ENCODE assay signal across 25 mouse cellular contexts in the genomic region with DNA sequence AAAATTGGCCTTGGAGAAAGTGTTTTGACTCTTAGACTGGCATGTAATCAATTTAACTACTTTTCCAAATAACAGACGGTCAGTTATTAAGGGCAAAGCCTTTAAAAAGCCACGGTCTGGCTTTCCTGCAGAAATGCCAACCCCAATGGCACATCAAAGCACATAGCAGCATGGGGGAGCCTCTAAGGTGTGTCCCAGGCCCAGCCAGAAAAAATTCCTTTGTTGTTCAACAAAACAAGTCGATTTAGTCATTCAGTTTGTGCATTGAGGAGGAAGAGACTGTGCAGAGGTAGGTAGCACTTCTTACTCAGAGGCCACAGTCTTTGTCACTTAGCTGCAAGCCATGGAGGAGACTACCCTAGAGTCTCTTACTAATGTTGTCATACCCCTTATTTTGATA.
DNase-seq lines count a peak whose midpoint lies in the region; ATAC-seq lines count a peak whose summit lies in the region.
"Had no signal": no experiment of that assay in that cellular context is flagged by ENCODE, and none has a peak within 500 bp of the region (broad histone marks: within the 10 kb centered on the region; RNA-seq: fewer than 3 reads in every experiment).

No protein-coding gene starts in this region.

- H3K27ac ChIP-seq in forebrain, embryonic 11.5 days (ENCODE audit: low read depth, low read length), result no peak overlapping the region
- no peak overlapping the region for H3K27ac ChIP-seq in forebrain, embryonic 15.5 days (replicated peaks)
- 0 out of 2 replicates have a peak overlapping the region, but pooled peaks have one; percentile 11 for H3K27ac ChIP-seq in midbrain, embryonic 15.5 days
- no peak overlapping the region for H3K27ac ChIP-seq in midbrain, embryonic 11.5 days (ENCODE audit: low read depth, low read length)
- peak overlapping the region; percentile 45; the same call in 1 of the 2 replicates for H3K27ac ChIP-seq in limb, embryonic 12.5 days
- H3K27ac ChIP-seq: embryonic facial prominence, embryonic 15.5 days; forebrain, embryonic 10.5 days; gastrocnemius, adult 2 months; heart, embryonic 10.5 days; heart, embryonic 15.5 days; hindbrain, embryonic 15.5 days had no signal

- H3K4me1 ChIP-seq in forebrain, embryonic 11.5 days (replicated peaks; ENCODE audit: control insufficient read depth, insufficient read depth, low read length), result no peaks in the 10 kb centered on the region; the same call in 1 of the 2 replicates
- H3K4me1 ChIP-seq in forebrain, embryonic 15.5 days, result peaks cover 12% of the 10 kb centered on the region
- H3K4me1 ChIP-seq in midbrain, embryonic 15.5 days, result peaks cover 38% of the 10 kb centered on the region
- H3K4me1 ChIP-seq in midbrain, embryonic 11.5 days (ENCODE audit: control insufficient read depth, insufficient read depth, low read length), result peaks cover 7% of the 10 kb centered on the region
- peaks cover 17% of the 10 kb centered on the region for H3K4me1 ChIP-seq in limb, embryonic 12.5 days (replicated peaks)
- H3K4me1 ChIP-seq: embryonic facial prominence, embryonic 15.5 days; heart, embryonic 10.5 days; heart, embryonic 15.5 days had no signal

- no peaks in the 10 kb centered on the region for H3K27me3 ChIP-seq in forebrain, embryonic 11.5 days (ENCODE audit: control insufficient read depth, insufficient read depth, low read length)
- no peaks in the 10 kb centered on the region for H3K27me3 ChIP-seq in forebrain, embryonic 15.5 days
- no peaks in the 10 kb centered on the region for H3K27me3 ChIP-seq in midbrain, embryonic 15.5 days (replicated peaks)
- H3K27me3 ChIP-seq in midbrain, embryonic 11.5 days (ENCODE audit: control insufficient read depth, insufficient read depth, low read length), result no peaks in the 10 kb centered on the region
- H3K27me3 ChIP-seq in limb, embryonic 12.5 days, result no peaks in the 10 kb centered on the region
- H3K27me3 ChIP-seq: embryonic facial prominence, embryonic 15.5 days; heart, embryonic 15.5 days; hindbrain, embryonic 15.5 days had no signal

- H3K4me2 ChIP-seq in forebrain, embryonic 11.5 days (ENCODE audit: low read depth, low read length, severe bottlenecking), result no peak overlapping the region
- no peak overlapping the region for H3K4me2 ChIP-seq in forebrain, embryonic 15.5 days (replicated peaks)
- H3K4me2 ChIP-seq in midbrain, embryonic 15.5 days, result no peak overlapping the region
- no peak overlapping the region for H3K4me2 ChIP-seq in midbrain, embryonic 11.5 days
- no peak overlapping the region for H3K4me2 ChIP-seq in limb, embryonic 12.5 days
- H3K4me2 ChIP-seq: embryonic facial prominence, embryonic 15.5 days; heart, embryonic 15.5 days; hindbrain, embryonic 15.5 days had no signal

- no peak overlapping the region for H3K4me3 ChIP-seq in forebrain, embryonic 11.5 days (ENCODE audit: low read depth, low read length)
- no peak overlapping the region for H3K4me3 ChIP-seq in forebrain, embryonic 15.5 days
- no peak overlapping the region for H3K4me3 ChIP-seq in midbrain, embryonic 15.5 days
- no peak overlapping the region for H3K4me3 ChIP-seq in midbrain, embryonic 11.5 days (ENCODE audit: low read depth, low read length)
- no peak overlapping the region for H3K4me3 ChIP-seq in limb, embryonic 12.5 days (replicated peaks)
- H3K4me3 ChIP-seq: embryonic facial prominence, embryonic 15.5 days; erythroblast, embryonic 14.5 days; forebrain, embryonic 10.5 days; gastrocnemius, adult 2 months; heart, embryonic 10.5 days; heart, embryonic 15.5 days; hindbrain, embryonic 15.5 days had no signal

- H3K9ac ChIP-seq in forebrain, embryonic 11.5 days (ENCODE audit: low read length), result no peak overlapping the region
- no peak overlapping the region for H3K9ac ChIP-seq in forebrain, embryonic 15.5 days (replicated peaks)
- H3K9ac ChIP-seq in midbrain, embryonic 15.5 days, result no peak overlapping the region
- no peak overlapping the region for H3K9ac ChIP-seq in midbrain, embryonic 11.5 days (ENCODE audit: low read length)
- H3K9ac ChIP-seq in limb, embryonic 12.5 days (replicated peaks), result no peak overlapping the region
- H3K9ac ChIP-seq: embryonic facial prominence, embryonic 15.5 days; heart, embryonic 15.5 days; hindbrain, embryonic 15.5 days had no signal

- no peaks in the 10 kb centered on the region for H3K9me3 ChIP-seq in forebrain, embryonic 11.5 days (ENCODE audit: control insufficient read depth, low read length)
- H3K9me3 ChIP-seq in forebrain, embryonic 15.5 days, result no peaks in the 10 kb centered on the region
- H3K9me3 ChIP-seq in midbrain, embryonic 15.5 days, result no peaks in the 10 kb centered on the region
- no peaks in the 10 kb centered on the region for H3K9me3 ChIP-seq in midbrain, embryonic 11.5 days (ENCODE audit: control insufficient read depth, low read length)
- no peaks in the 10 kb centered on the region for H3K9me3 ChIP-seq in limb, embryonic 12.5 days
- H3K9me3 ChIP-seq: embryonic facial prominence, embryonic 15.5 days; forebrain, embryonic 10.5 days; heart, embryonic 10.5 days; heart, embryonic 15.5 days; hindbrain, embryonic 15.5 days had no signal

- 23% methylated on average over 3 of the region's 3 CpGs for WGBS in forebrain, embryonic 11.5 days
- 23% methylated on average over 3 of the region's 3 CpGs for WGBS in forebrain, embryonic 15.5 days
- 26% methylated on average over 3 of the region's 3 CpGs for WGBS in midbrain, embryonic 15.5 days
- WGBS in midbrain, embryonic 11.5 days, result 17% methylated on average over 3 of the region's 3 CpGs
- 12% methylated on average over 3 of the region's 3 CpGs for WGBS in limb, embryonic 12.5 days

- no peak for DNase-seq in forebrain, embryonic 11.5 days (ENCODE audit: low spot score)
- no peak for DNase-seq in midbrain, embryonic 11.5 days (ENCODE audit: low spot score, missing footprints)
- peak; percentile 88 for DNase-seq in R1 (ENCODE audit: low read depth, low spot score)
- DNase-seq in ovary, adult 18-20 months (ENCODE audit: low spot score), result no peak
- DNase-seq: adrenal gland, postnatal 10 days; B cell, adult 2 months; cerebellum, adult 11 months; cerebellum, adult 8-10 months; cerebellum, postnatal 14 days; embryo, embryonic 11 days; gastrocnemius, adult 2 months; gastrocnemius, postnatal 36 days; heart, adult 11 months; heart, postnatal 14 days had no signal

- H3K36me3 ChIP-seq in forebrain, embryonic 11.5 days (ENCODE audit: control insufficient read depth, insufficient read depth, low read length), result no peaks in the 10 kb centered on the region
- H3K36me3 ChIP-seq in forebrain, embryonic 15.5 days, result no peaks in the 10 kb centered on the region
- H3K36me3 ChIP-seq in midbrain, embryonic 15.5 days (replicated peaks), result no peaks in the 10 kb centered on the region
- no peaks in the 10 kb centered on the region for H3K36me3 ChIP-seq in midbrain, embryonic 11.5 days (ENCODE audit: control insufficient read depth, insufficient read depth, low read length)
- no peaks in the 10 kb centered on the region for H3K36me3 ChIP-seq in limb, embryonic 12.5 days
- H3K36me3 ChIP-seq: embryonic facial prominence, embryonic 15.5 days; forebrain, embryonic 10.5 days; heart, embryonic 10.5 days; heart, embryonic 15.5 days; hindbrain, embryonic 15.5 days had no signal

- peak; percentile 39; the same call in 1 of the 2 replicates for ATAC-seq in forebrain, embryonic 11.5 days (replicated peaks; ENCODE audit: low FRiP score)
- no peak for ATAC-seq in forebrain, embryonic 15.5 days (replicated peaks)
- ATAC-seq in midbrain, embryonic 15.5 days (replicated peaks), result no peak
- no peak for ATAC-seq in midbrain, embryonic 11.5 days (ENCODE audit: low FRiP score)
- no peak for ATAC-seq in limb, embryonic 12.5 days (ENCODE audit: insufficient number of reproducible peaks, insufficient read depth, low FRiP score, low TSS enrichment, low read depth)
- ATAC-seq: CD4-positive, CD25-positive, alpha-beta regulatory T cell, adult 4 months; Patski had no signal

Comparison
In these comparisons a context has a peak if more than half of its experiments do, and no peak if none do; other contexts are left out.
1. H3K27ac ChIP-seq: peak in midbrain, embryonic 15.5 days (single experiment) and limb, embryonic 12.5 days (single experiment); none in forebrain, embryonic 11.5 days (single experiment), forebrain, embryonic 15.5 days (single experiment) and midbrain, embryonic 11.5 days (single experiment).